Mouse (Mus musculus): ENCODE measurements around the gene Ttc21b.

GRCm38 (mm10) chr2:66142711-66143110, 113.7 kb downstream of the Ttc21b start:
- TF ChIP-seq POLR2A (IDR thresholded peaks at IDR 0.05; ENCODE audit: insufficient read depth, low read depth, low read length) (no peak), CTCF (IDR thresholded peaks at IDR 0.05; ENCODE audit: insufficient read depth, low read depth, low read length) (no peak)

Data from olfactory bulb, adult 2 months (tissue).